Mouse (Mus musculus) midbrain, embryonic 12.5 days (tissue): Measurements from ENCODE around the gene Fbxw7. TPM values are rescaled to one million over a fixed set of nuclear protein-coding genes. Genes with fewer than 3 reads are reported as not detected.

ENCODE experiments used
- ATAC-seq: fragments of 200-750 bp; cut with Nextera tagmentation; 2 replicates; pipeline ENCODE4 v1.8.0; 2017; ENCODE audit warnings: low read depth, moderate TSS enrichment, moderate library complexity; ENCODE audit not compliant: low FRiP score
- H3K27ac ChIP-seq: fragments of 300-500 bp; sonication (generic); replicated peaks from 2 replicates; pipeline ENCODE4 v1.5.1; 2016; ENCODE audit warnings: mild to moderate bottlenecking
- H3K27me3 ChIP-seq: fragments of 300-500 bp; sonication (generic); 2 replicates; pipeline ENCODE4 v1.6.1; 2016; ENCODE audit warnings: mild to moderate bottlenecking
- H3K36me3 ChIP-seq: fragments of 300-500 bp; sonication (generic); 2 replicates; pipeline ENCODE4 v1.6.1; 2016
- H3K4me1 ChIP-seq: fragments of 300-500 bp; sonication (generic); 2 replicates; pipeline ENCODE4 v1.6.1; 2016
- H3K4me2 ChIP-seq: fragments of 300-500 bp; sonication (generic); replicated peaks from 2 replicates; pipeline ENCODE4 v1.6.1; 2016; ENCODE audit warnings: mild to moderate bottlenecking, moderate library complexity
- H3K4me3 ChIP-seq: fragments of 300-500 bp; sonication (generic); 2 replicates; pipeline ENCODE4 v1.5.1; 2016; ENCODE audit warnings: mild to moderate bottlenecking
- H3K9ac ChIP-seq: fragments of 300-500 bp; sonication (generic); replicated peaks from 2 replicates; pipeline ENCODE4 v1.6.1; 2016; ENCODE audit warnings: mild to moderate bottlenecking, moderate library complexity
- H3K9me3 ChIP-seq: fragments of 300-500 bp; sonication (generic); 2 replicates; pipeline ENCODE4 v1.6.1; 2016; ENCODE audit warnings: mild to moderate bottlenecking
- WGBS: fragments of 180-500 bp; shearing (Covaris S2); methylation state at CpG from one replicate; pipeline ENCODE4 v1.1.7; 2016; 5-methylcytosine and 5-hydroxymethylcytosine counted together
- polyA plus RNA-seq: library from polyadenylated mRNA; unstranded; fragments of >200 nt; fragmentation: Nextera tagmentation; extraction: Ambion mirVana; gene quantifications from 2 replicates; pipeline ENCODE4 v1.2.1, GENCODE M21; 2016

The Fbxw7 gene
- polyA plus RNA-seq, 1 experiment from 2014 or later = 16.3 TPM

- no peak overlapping the region for H3K27ac ChIP-seq
- no peaks in the 10 kb centered on the region for H3K27me3 ChIP-seq
- no peak overlapping the region for H3K4me2 ChIP-seq
- H3K4me1 ChIP-seq = no peaks in the 10 kb centered on the region
- no peaks in the 10 kb centered on the region for H3K9me3 ChIP-seq
- H3K9ac ChIP-seq = no peak overlapping the region
- 80% methylated on average over 1 of the region's 1 CpGs for WGBS
- no peak overlapping the region for H3K4me3 ChIP-seq
- H3K36me3 ChIP-seq = no peaks in the 10 kb centered on the region
- ATAC-seq = no peak
These were observed 14.3 kb downstream of the Fbxw7 start for GRCm38 (mm10) chr3:84829366-84829765.

GRCm38 (mm10) chr3:84836029-84836428, 21.0 kb downstream of the Fbxw7 start:
- Histone ChIP-seq H3K27ac (no peak overlapping the region), H3K9ac (no peak overlapping the region), H3K9me3 (no peaks in the 10 kb centered on the region), H3K4me1 (no peaks in the 10 kb centered on the region), H3K4me2 (no peak overlapping the region), H3K4me3 (no peak overlapping the region), H3K27me3 (no peaks in the 10 kb centered on the region), H3K36me3 (no peaks in the 10 kb centered on the region)
- 90% methylated on average over 5 of the region's 5 CpGs for WGBS
- ATAC-seq = no peak

GRCm38 (mm10) chr3:84837984-84838383, 22.9 kb downstream of the Fbxw7 start:
- Histone ChIP-seq H3K9me3 (no peaks in the 10 kb centered on the region), H3K4me2 (no peak overlapping the region), H3K27ac (no peak overlapping the region), H3K9ac (no peak overlapping the region), H3K4me3 (no peak overlapping the region), H3K27me3 (no peaks in the 10 kb centered on the region), H3K4me1 (no peaks in the 10 kb centered on the region), H3K36me3 (no peaks in the 10 kb centered on the region)
- no peak for ATAC-seq
- WGBS = 84% methylated on average over 3 of the region's 3 CpGs

GRCm38 (mm10) chr3:84839499-84839898, 24.4 kb downstream of the Fbxw7 start:
- no peak for ATAC-seq
- Histone ChIP-seq H3K9me3 (no peaks in the 10 kb centered on the region), H3K4me3 (no peak overlapping the region), H3K27me3 (no peaks in the 10 kb centered on the region), H3K36me3 (no peaks in the 10 kb centered on the region), H3K9ac (no peak overlapping the region), H3K4me2 (no peak overlapping the region), H3K4me1 (no peaks in the 10 kb centered on the region), H3K27ac (no peak overlapping the region)
- 86% methylated on average over 5 of the region's 5 CpGs for WGBS

- no peaks in the 10 kb centered on the region for H3K36me3 ChIP-seq
- no peaks in the 10 kb centered on the region for H3K4me1 ChIP-seq
- H3K9ac ChIP-seq = no peak overlapping the region
- WGBS = 87% methylated on average over 4 of the region's 4 CpGs
- ATAC-seq = no peak
- H3K27ac ChIP-seq = no peak overlapping the region
- H3K9me3 ChIP-seq = no peaks in the 10 kb centered on the region
- no peaks in the 10 kb centered on the region for H3K27me3 ChIP-seq
- H3K4me2 ChIP-seq = no peak overlapping the region
- H3K4me3 ChIP-seq = no peak overlapping the region
These were observed 26.2 kb downstream of the Fbxw7 start for GRCm38 (mm10) chr3:84841271-84841670.

GRCm38 (mm10) chr3:84842793-84843192, 27.7 kb downstream of the Fbxw7 start:
- WGBS = 89% methylated on average over 2 of the region's 2 CpGs

GRCm38 (mm10) chr3:84843594-84843993, 28.5 kb downstream of the Fbxw7 start:
- Histone ChIP-seq H3K4me1 (no peaks in the 10 kb centered on the region), H3K27ac (no peak overlapping the region), H3K4me2 (no peak overlapping the region), H3K9ac (no peak overlapping the region), H3K4me3 (no peak overlapping the region), H3K9me3 (no peaks in the 10 kb centered on the region), H3K36me3 (no peaks in the 10 kb centered on the region), H3K27me3 (no peaks in the 10 kb centered on the region)
- WGBS = 55% methylated on average over 1 of the region's 1 CpGs
- no peak for ATAC-seq

More at GRCm38 (mm10) chr3:84842793-84843192, 27.7 kb downstream of the Fbxw7 start:
- H3K27me3 ChIP-seq = no peaks in the 10 kb centered on the region
- no peak overlapping the region for H3K4me2 ChIP-seq
- no peak overlapping the region for H3K27ac ChIP-seq
- no peaks in the 10 kb centered on the region for H3K36me3 ChIP-seq
- no peaks in the 10 kb centered on the region for H3K4me1 ChIP-seq
- no peak for ATAC-seq
- H3K9me3 ChIP-seq = no peaks in the 10 kb centered on the region
- no peak overlapping the region for H3K4me3 ChIP-seq
- H3K9ac ChIP-seq = no peak overlapping the region

GRCm38 (mm10) chr3:84848798-84849197, 33.7 kb downstream of the Fbxw7 start:
- Histone ChIP-seq H3K36me3 (no peaks in the 10 kb centered on the region), H3K4me3 (no peak overlapping the region), H3K9ac (no peak overlapping the region), H3K4me2 (no peak overlapping the region), H3K9me3 (no peaks in the 10 kb centered on the region), H3K27ac (no peak overlapping the region), H3K4me1 (no peaks in the 10 kb centered on the region), H3K27me3 (no peaks in the 10 kb centered on the region)
- no peak for ATAC-seq
- 89% methylated on average over 4 of the region's 4 CpGs for WGBS

- no peak overlapping the region for H3K27ac ChIP-seq
- 91% methylated on average over 1 of the region's 1 CpGs for WGBS
These were observed 35.4 kb downstream of the Fbxw7 start for GRCm38 (mm10) chr3:84850418-84850817.

GRCm38 (mm10) chr3:84851801-84852200, 36.7 kb downstream of the Fbxw7 start:
- H3K27me3 ChIP-seq = no peaks in the 10 kb centered on the region
- H3K4me1 ChIP-seq = no peaks in the 10 kb centered on the region
- no peak overlapping the region for H3K4me3 ChIP-seq
- H3K9ac ChIP-seq = no peak overlapping the region
- H3K36me3 ChIP-seq = no peaks in the 10 kb centered on the region
- 88% methylated on average over 1 of the region's 1 CpGs for WGBS
- H3K4me2 ChIP-seq = no peak overlapping the region
- no peaks in the 10 kb centered on the region for H3K9me3 ChIP-seq
- no peak overlapping the region for H3K27ac ChIP-seq
- no peak for ATAC-seq

More at GRCm38 (mm10) chr3:84850418-84850817, 35.4 kb downstream of the Fbxw7 start:
- Histone ChIP-seq H3K4me3 (no peak overlapping the region), H3K9ac (no peak overlapping the region), H3K27me3 (no peaks in the 10 kb centered on the region), H3K4me2 (no peak overlapping the region), H3K36me3 (no peaks in the 10 kb centered on the region), H3K9me3 (no peaks in the 10 kb centered on the region), H3K4me1 (no peaks in the 10 kb centered on the region)
- ATAC-seq = no peak

GRCm38 (mm10) chr3:84852877-84853276, 37.8 kb downstream of the Fbxw7 start:
- Histone ChIP-seq H3K4me1 (no peaks in the 10 kb centered on the region), H3K9me3 (no peaks in the 10 kb centered on the region), H3K9ac (no peak overlapping the region), H3K4me3 (no peak overlapping the region), H3K27me3 (no peaks in the 10 kb centered on the region), H3K4me2 (no peak overlapping the region), H3K27ac (no peak overlapping the region), H3K36me3 (no peaks in the 10 kb centered on the region)
- 79% methylated on average over 7 of the region's 7 CpGs for WGBS
- no peak for ATAC-seq

GRCm38 (mm10) chr3:84854440-84854839, 39.4 kb downstream of the Fbxw7 start:
- H3K4me3 ChIP-seq = no peak overlapping the region
- no peak overlapping the region for H3K4me2 ChIP-seq
- no peak overlapping the region for H3K27ac ChIP-seq
- H3K27me3 ChIP-seq = no peaks in the 10 kb centered on the region
- H3K9me3 ChIP-seq = no peaks in the 10 kb centered on the region
- no peak for ATAC-seq
- H3K36me3 ChIP-seq = no peaks in the 10 kb centered on the region
- no peaks in the 10 kb centered on the region for H3K4me1 ChIP-seq
- no peak overlapping the region for H3K9ac ChIP-seq
- WGBS = 79% methylated on average over 1 of the region's 1 CpGs

GRCm38 (mm10) chr3:84860669-84861068, 45.6 kb downstream of the Fbxw7 start:
- no peaks in the 10 kb centered on the region for H3K27me3 ChIP-seq
- WGBS = 65% methylated on average over 1 of the region's 1 CpGs
- ATAC-seq = no peak
- no peak overlapping the region for H3K27ac ChIP-seq
- no peaks in the 10 kb centered on the region for H3K4me1 ChIP-seq
- no peak overlapping the region for H3K4me3 ChIP-seq
- H3K9me3 ChIP-seq = no peaks in the 10 kb centered on the region
- no peak overlapping the region for H3K9ac ChIP-seq
- H3K36me3 ChIP-seq = no peaks in the 10 kb centered on the region
- H3K4me2 ChIP-seq = no peak overlapping the region
